Mouse (Mus musculus) heart, embryonic 14.5 days (tissue): ENCODE measurements at regions not wholly inside any gene's neighbourhood (a gene's known extent, or its start where the extent isn't known, plus 50 kb on each side); places are given as distances from the start of the nearest gene placed in this dataset.

Experiments used
- ATAC-seq: fragments of 200-750 bp; cut with Nextera tagmentation; 2 replicates; pipeline ENCODE4 v1.8.0; 2017; ENCODE audit warnings: low read depth, moderate TSS enrichment; ENCODE audit not compliant: insufficient number of reproducible peaks, insufficient read depth, low FRiP score
- H3K27ac ChIP-seq, 2 experiments: fragments of 200-500 bp in 1 of 2; fragments of 300-500 bp in 1 of 2; sonication (generic) in 1 of 2; replicated peaks in 1 of 2; 2 replicates each; pipeline ENCODE4 v1.5.1; 2012 to 2014; ENCODE audit warnings: low read depth in 2 of 2, low read length in 2 of 2, control low read depth in 1 of 2, mild to moderate bottlenecking in 1 of 2, mixed read lengths in 1 of 2; ENCODE audit not compliant: control insufficient read depth in 1 of 2, insufficient read depth in 1 of 2
- H3K27me3 ChIP-seq: fragments of 300-500 bp; sonication (generic); 2 replicates; pipeline ENCODE4 v1.6.1; 2014; ENCODE audit warnings: mild to moderate bottlenecking, low read length, control low read depth; ENCODE audit not compliant: control insufficient read depth, insufficient read depth
- H3K36me3 ChIP-seq: fragments of 300-500 bp; sonication (generic); 2 replicates; pipeline ENCODE4 v1.6.1; 2014; ENCODE audit warnings: mild to moderate bottlenecking, control low read depth, low read length, mixed read lengths; ENCODE audit not compliant: control insufficient read depth, insufficient read depth
- H3K4me1 ChIP-seq, 2 experiments: fragments of 200-500 bp in 1 of 2; fragments of 300-500 bp in 1 of 2; sonication (generic) in 1 of 2; 2 replicates each; pipeline ENCODE4 v1.6.1; 2012 to 2014; ENCODE audit warnings: low read length in 2 of 2, control low read depth in 1 of 2, mixed read lengths in 1 of 2; ENCODE audit not compliant: control insufficient read depth in 2 of 2, insufficient read depth in 2 of 2
- H3K4me2 ChIP-seq: fragments of 300-500 bp; sonication (generic); 2 replicates; pipeline ENCODE4 v1.6.1; 2014; ENCODE audit warnings: mild to moderate bottlenecking, low read length
- H3K4me3 ChIP-seq, 2 experiments: fragments of 200-500 bp in 1 of 2; fragments of 300-500 bp in 1 of 2; sonication (generic) in 1 of 2; 2 replicates each; pipeline ENCODE4 v1.5.1; 2012 to 2014; ENCODE audit warnings: low read length in 2 of 2, mild to moderate bottlenecking in 2 of 2, control low read depth in 1 of 2, low read depth in 1 of 2, moderate library complexity in 1 of 2; ENCODE audit not compliant: control insufficient read depth in 1 of 2, insufficient read depth in 1 of 2
- H3K9ac ChIP-seq: fragments of 300-500 bp; sonication (generic); 2 replicates; pipeline ENCODE4 v1.6.1; 2014; ENCODE audit warnings: mild to moderate bottlenecking, low read length
- H3K9me3 ChIP-seq: fragments of 300-500 bp; sonication (generic); 2 replicates; pipeline ENCODE4 v1.6.1; 2016; ENCODE audit warnings: low read length, control low read depth; ENCODE audit not compliant: control insufficient read depth
- WGBS: fragments of 180-500 bp; shearing (Covaris S2); extraction: QIAGEN DNeasy Blood & Tissue Kit; methylation state at CpG from one replicate; pipeline ENCODE4 v1.1.7; 2014; 5-methylcytosine and 5-hydroxymethylcytosine counted together

GRCm38 (mm10) chr12:29258548-29258874, 269.7 kb upstream of the Myt1l start:
- no peaks in the 10 kb centered on the region for H3K9me3 ChIP-seq
- H3K4me3 ChIP-seq, result no peak overlapping the region
- no peaks in the 10 kb centered on the region for H3K27me3 ChIP-seq
- H3K9ac ChIP-seq, result no peak overlapping the region
- peaks cover 16 to 23% of the 10 kb centered on the region in 2 experiments for H3K4me1 ChIP-seq
- no peak for ATAC-seq
- H3K4me2 ChIP-seq, result peak overlapping the region; percentile 31
- no peaks in the 10 kb centered on the region for H3K36me3 ChIP-seq
- H3K27ac ChIP-seq, result peak overlapping the region; percentile 55 to 76

GRCm38 (mm10) chr12:29258966-29259365, 269.2 kb upstream of the Myt1l start:
- H3K9me3 ChIP-seq, result no peaks in the 10 kb centered on the region
- peaks cover 16 to 23% of the 10 kb centered on the region in 2 experiments for H3K4me1 ChIP-seq
- no peak overlapping the region for H3K9ac ChIP-seq
- H3K4me2 ChIP-seq, result peak overlapping the region; percentile 31; the same call in 1 of the 2 replicates
- ATAC-seq, result no peak
- 64% methylated on average over 7 of the region's 7 CpGs for WGBS
- H3K27me3 ChIP-seq, result no peaks in the 10 kb centered on the region
- no peak overlapping the region for H3K4me3 ChIP-seq
- no peaks in the 10 kb centered on the region for H3K36me3 ChIP-seq
- H3K27ac ChIP-seq, result peak overlapping the region; percentile 55 to 76; a peak in 2 of 4 replicates

GRCm38 (mm10) chr12:29274166-29274565, 254.0 kb upstream of the Myt1l start:
- no peak for ATAC-seq
- H3K27me3 ChIP-seq, result 0 out of 2 replicates have a peak, but pooled peaks cover 3% of the 10 kb centered on the region
- no peak overlapping the region for H3K4me3 ChIP-seq
- H3K36me3 ChIP-seq, result no peaks in the 10 kb centered on the region
- no peak overlapping the region for H3K4me2 ChIP-seq
- H3K27ac ChIP-seq, result no peak overlapping the region
- H3K9me3 ChIP-seq, result no peaks in the 10 kb centered on the region
- H3K4me1 ChIP-seq, result peaks cover 0 to 7% of the 10 kb centered on the region in 2 experiments; a peak in 3 of 4 replicates
- 80% methylated on average over 4 of the region's 4 CpGs for WGBS
- H3K9ac ChIP-seq, result no peak overlapping the region

- peaks cover 13 to 16% of the 10 kb centered on the region in 2 experiments for H3K4me1 ChIP-seq
- no peaks in the 10 kb centered on the region for H3K36me3 ChIP-seq
- H3K27me3 ChIP-seq, result peaks cover 6% of the 10 kb centered on the region; the same call in 1 of the 2 replicates
- no peak overlapping the region for H3K27ac ChIP-seq
- H3K4me3 ChIP-seq, result no peak overlapping the region
- no peak overlapping the region for H3K9ac ChIP-seq
- ATAC-seq, result no peak
- no peaks in the 10 kb centered on the region for H3K9me3 ChIP-seq
- H3K4me2 ChIP-seq, result no peak overlapping the region
- WGBS, result 28% methylated on average over 4 of the region's 4 CpGs
Observed at GRCm38 (mm10) chr12:29275676-29276075, 252.5 kb upstream of the Myt1l start.

GRCm38 (mm10) chr12:29279631-29280080, 248.5 kb upstream of the Myt1l start:
- 7% methylated on average over 13 of the region's 13 CpGs for WGBS
- Histone ChIP-seq H3K36me3 (no peaks in the 10 kb centered on the region), H3K4me1 (peaks cover 20 to 23% of the 10 kb centered on the region in 2 experiments), H3K27ac (no peak overlapping the region), H3K9me3 (no peaks in the 10 kb centered on the region), H3K9ac (peak overlapping the region; percentile 59), H3K4me2 (peak overlapping the region; percentile 46), H3K27me3 (peaks cover 6% of the 10 kb centered on the region; the same call in 1 of the 2 replicates), H3K4me3 (peak overlapping the region in 1 of 2 experiments; percentile 18; a peak in 2 of 4 replicates)
- no peak for ATAC-seq

GRCm38 (mm10) chr12:29280081-29280788, 247.9 kb upstream of the Myt1l start:
- peak; percentile 18; the same call in 1 of the 2 replicates for ATAC-seq
- Histone ChIP-seq H3K27me3 (peaks cover 6% of the 10 kb centered on the region; the same call in 1 of the 2 replicates), H3K9ac (peak overlapping the region; percentile 59), H3K27ac (peak overlapping the region in 1 of 2 experiments; percentile 14; a peak in 1 of 4 replicates), H3K9me3 (no peaks in the 10 kb centered on the region), H3K4me1 (peaks cover 20 to 23% of the 10 kb centered on the region in 2 experiments), H3K4me2 (peak overlapping the region; percentile 46), H3K4me3 (peak overlapping the region in 1 of 2 experiments; percentile 18; a peak in 2 of 4 replicates), H3K36me3 (no peaks in the 10 kb centered on the region)
- 11% methylated on average over 9 of the region's 9 CpGs for WGBS

GRCm38 (mm10) chr12:29280861-29281630, 247.1 kb upstream of the Myt1l start:
- Histone ChIP-seq H3K4me1 (peaks cover 17 to 20% of the 10 kb centered on the region in 2 experiments), H3K27me3 (peaks cover 6% of the 10 kb centered on the region; the same call in 1 of the 2 replicates), H3K9me3 (no peaks in the 10 kb centered on the region), H3K4me3 (no peak overlapping the region), H3K4me2 (0 out of 2 replicates have a peak overlapping the region, but pooled peaks have one; percentile 16), H3K27ac (peak overlapping the region in 1 of 2 experiments; percentile 14; a peak in 1 of 4 replicates), H3K9ac (peak overlapping the region; percentile 30), H3K36me3 (no peaks in the 10 kb centered on the region)
- no peak for ATAC-seq
- 41% methylated on average over 17 of the region's 17 CpGs for WGBS
